Mouse (Mus musculus): Measurements from ENCODE around the gene Olfr311.
"Not testable (repeated sequence)": the region's sequence is repeated elsewhere in the genome, so short reads cannot be mapped to it uniquely, and the experiment has no call there.

The Olfr311 gene

GRCm38 (mm10) chr11:58838951-58839350 lies at the start of gene Olfr311:
Olfr311 (plus strand) TSS chr11:58839251.
- DNase-seq (ENCODE audit: inconsistent ontology term), result not testable (repeated sequence)

GRCm38 (mm10) chr11:58789532-58789931 lies 49.5 kb upstream of the Olfr311 start:
- no peak for DNase-seq (ENCODE audit: inconsistent ontology term)

GRCm38 (mm10) chr11:58790053-58790452 lies 49.0 kb upstream of the Olfr311 start:
- DNase-seq (ENCODE audit: inconsistent ontology term), result no peak

GRCm38 (mm10) chr11:58790646-58791045 lies 48.4 kb upstream of the Olfr311 start:
- peak; percentile 55 for DNase-seq (ENCODE audit: inconsistent ontology term)

GRCm38 (mm10) chr11:58795856-58796255 lies 43.2 kb upstream of the Olfr311 start:
- no peak for DNase-seq (ENCODE audit: inconsistent ontology term)

- no peak for DNase-seq (ENCODE audit: inconsistent ontology term)
These were observed 42.2 kb upstream of the Olfr311 start for GRCm38 (mm10) chr11:58796850-58797249.

GRCm38 (mm10) chr11:58799747-58800146 lies 39.3 kb upstream of the Olfr311 start:
- no peak for DNase-seq (ENCODE audit: inconsistent ontology term)

- peak; percentile 25 for DNase-seq (ENCODE audit: inconsistent ontology term)
These were observed 37.4 kb upstream of the Olfr311 start, which contains the start of gene Fam183b for GRCm38 (mm10) chr11:58801558-58802228. Fam183b (minus strand) TSS chr11:58801960.

- no peak for DNase-seq (ENCODE audit: inconsistent ontology term)
These were observed 35.2 kb upstream of the Olfr311 start for GRCm38 (mm10) chr11:58803871-58804270.

- DNase-seq (ENCODE audit: inconsistent ontology term), result no peak
These were observed 34.7 kb upstream of the Olfr311 start for GRCm38 (mm10) chr11:58804393-58804792.

- no peak for DNase-seq (ENCODE audit: inconsistent ontology term)
These were observed 27.1 kb upstream of the Olfr311 start for GRCm38 (mm10) chr11:58812001-58812400.

GRCm38 (mm10) chr11:58814700-58815099 lies 24.4 kb upstream of the Olfr311 start, which contains the start of gene Olfr313:
Olfr313 (plus strand) TSS chr11:58815000.
- DNase-seq (ENCODE audit: inconsistent ontology term), result not testable (repeated sequence)

GRCm38 (mm10) chr11:58815676-58816075 lies 23.4 kb upstream of the Olfr311 start:
- no peak for DNase-seq (ENCODE audit: inconsistent ontology term)

GRCm38 (mm10) chr11:58828937-58829336 lies 10.1 kb upstream of the Olfr311 start, which contains the start of gene Olfr312:
Olfr312 (plus strand) TSS chr11:58829237.
- DNase-seq (ENCODE audit: inconsistent ontology term), result not testable (repeated sequence)

- DNase-seq (ENCODE audit: inconsistent ontology term), result no peak
These were observed 9.3 kb upstream of the Olfr311 start for GRCm38 (mm10) chr11:58829764-58830163.

- DNase-seq (ENCODE audit: inconsistent ontology term), result not testable (repeated sequence)
These were observed 6.5 kb upstream of the Olfr311 start for GRCm38 (mm10) chr11:58832541-58832940.

- DNase-seq (ENCODE audit: inconsistent ontology term), result peak; percentile 98
These were observed 7.9 kb downstream of the Olfr311 start, which contains the start of gene Gm12258 for GRCm38 (mm10) chr11:58846919-58847461. Gm12258 (plus strand) TSS chr11:58847158.

- no peak for DNase-seq (ENCODE audit: inconsistent ontology term)
These were observed 8.6 kb downstream of the Olfr311 start for GRCm38 (mm10) chr11:58847636-58848035.

- DNase-seq (ENCODE audit: inconsistent ontology term), result no peak
These were observed 10.7 kb downstream of the Olfr311 start for GRCm38 (mm10) chr11:58849731-58850130.

- no peak for DNase-seq (ENCODE audit: inconsistent ontology term)
These were observed 21.7 kb downstream of the Olfr311 start for GRCm38 (mm10) chr11:58860744-58861143.

- DNase-seq (ENCODE audit: inconsistent ontology term), result peak; percentile 69
These were observed 28.2 kb downstream of the Olfr311 start, which contains the start of gene 2810021J22Rik for GRCm38 (mm10) chr11:58867039-58867953. 2810021J22Rik (plus strand) TSS chr11:58867216.

- no peak for DNase-seq (ENCODE audit: inconsistent ontology term)
These were observed 28.9 kb downstream of the Olfr311 start for GRCm38 (mm10) chr11:58867954-58868330.

Data from Muller cell, postnatal 12 days (primary cell).